Mouse (Mus musculus) small intestine, adult 2 months (tissue): ENCODE data around the gene Prtg. TPM values are rescaled to one million over a fixed set of nuclear protein-coding genes. Genes with fewer than 3 reads are reported as not detected.

ENCODE experiments used
- H3K27ac ChIP-seq: fragments of 200-500 bp; 2 replicates; pipeline ENCODE4 v1.5.1; 2012; ENCODE audit warnings: low read depth, low read length, control low read depth, inconsistent platforms; ENCODE audit not compliant: insufficient read depth
- H3K27me3 ChIP-seq: fragments of 200-500 bp; 2 replicates; pipeline ENCODE4 v1.6.1; 2012; ENCODE audit warnings: mild to moderate bottlenecking, moderate library complexity, low read length, inconsistent platforms; ENCODE audit not compliant: control insufficient read depth, insufficient read depth
- H3K36me3 ChIP-seq: fragments of 200-500 bp; 2 replicates; pipeline ENCODE4 v1.6.1; 2012; ENCODE audit warnings: mild to moderate bottlenecking, low read length, control low read depth, inconsistent platforms; ENCODE audit not compliant: control insufficient read depth, insufficient read depth
- H3K4me1 ChIP-seq: fragments of 200-500 bp; 2 replicates; pipeline ENCODE4 v1.6.1; 2012; ENCODE audit warnings: low read length, inconsistent platforms, mixed read lengths; ENCODE audit not compliant: control insufficient read depth, insufficient read depth, insufficient read length
- H3K4me3 ChIP-seq: fragments of 200-500 bp; 2 replicates; pipeline ENCODE4 v1.5.1; 2012; ENCODE audit warnings: low read depth, mild to moderate bottlenecking, control low read depth, inconsistent platforms, low read length, moderate library complexity
- CTCF ChIP-seq: fragments of 200-500 bp; IDR thresholded peaks from 2 replicates; pipeline ENCODE4 v1.5.1; 2012; ENCODE audit warnings: low read depth, mild to moderate bottlenecking, control low read depth, inconsistent platforms, low read length, moderate library complexity, mixed read lengths; ENCODE audit not compliant: insufficient replicate concordance, insufficient read length; ENCODE audit errors: extremely low read depth
- POLR2A ChIP-seq: fragments of 200-500 bp; IDR thresholded peaks from 2 replicates; pipeline ENCODE4 v1.6.1; 2012; ENCODE audit warnings: low read depth, mild to moderate bottlenecking, control low read depth, inconsistent platforms, low read length, moderate library complexity
- WGBS: fragments of 180-500 bp; shearing (Covaris S2); methylation state at CpG from one replicate; pipeline ENCODE4 v1.1.7; 2018; 5-methylcytosine and 5-hydroxymethylcytosine counted together
- polyA plus RNA-seq: library from polyadenylated mRNA; depleted of rRNA; stranded (reverse); fragments of >200 nt; gene quantifications from 2 replicates; pipeline ENCODE4 v1.2.3, GENCODE M21; 2012

Prtg gene
- polyA plus RNA-seq, 1 experiment = 0.01 TPM

- 87% methylated on average over 2 of the region's 2 CpGs for WGBS
- H3K36me3 ChIP-seq = no peaks in the 10 kb centered on the region
- no peak overlapping the region for H3K4me3 ChIP-seq
- H3K4me1 ChIP-seq = no peaks in the 10 kb centered on the region
- no peaks in the 10 kb centered on the region for H3K27me3 ChIP-seq
- TF ChIP-seq POLR2A (no peak), CTCF (no peak)
- H3K27ac ChIP-seq = no peak overlapping the region
These were observed 104.7 kb downstream of the Prtg start for GRCm38 (mm10) chr9:72911381-72911780.

- no peaks in the 10 kb centered on the region for H3K36me3 ChIP-seq
- 55% methylated on average over 6 of the region's 6 CpGs for WGBS
- TF ChIP-seq POLR2A (no peak), CTCF (no peak)
- no peaks in the 10 kb centered on the region for H3K27me3 ChIP-seq
- H3K4me1 ChIP-seq = no peaks in the 10 kb centered on the region
- H3K27ac ChIP-seq = no peak overlapping the region
- H3K4me3 ChIP-seq = no peak overlapping the region
These were observed 106.9 kb downstream of the Prtg start for GRCm38 (mm10) chr9:72913551-72913950.

- Histone ChIP-seq H3K27ac (no peak overlapping the region), H3K4me1 (no peaks in the 10 kb centered on the region), H3K4me3 (no peak overlapping the region), H3K27me3 (no peaks in the 10 kb centered on the region), H3K36me3 (no peaks in the 10 kb centered on the region)
- no peak for TF ChIP-seq POLR2A
- no peak for TF ChIP-seq CTCF
- 71% methylated on average over 7 of the region's 7 CpGs for WGBS
These were observed 109.1 kb downstream of the Prtg start for GRCm38 (mm10) chr9:72915728-72916127.

- H3K36me3 ChIP-seq = no peaks in the 10 kb centered on the region
- H3K4me3 ChIP-seq = no peak overlapping the region
- WGBS = 72% methylated on average over 3 of the region's 3 CpGs
- H3K27me3 ChIP-seq = peaks cover 22% of the 10 kb centered on the region
- no peaks in the 10 kb centered on the region for H3K4me1 ChIP-seq
- H3K27ac ChIP-seq = no peak overlapping the region
- TF ChIP-seq POLR2A = no peak
- TF ChIP-seq CTCF = no peak
These were observed 116.4 kb downstream of the Prtg start for GRCm38 (mm10) chr9:72923068-72923467.

GRCm38 (mm10) chr9:72925021-72925934 is 118.6 kb downstream of the Prtg start, which contains the start of gene Pygo1:
Gene Pygo1, plus strand, starts transcription at chr9:72925645.
- H3K27me3 ChIP-seq = peaks cover 22% of the 10 kb centered on the region
- H3K27ac ChIP-seq = no peak within 1 kb of the TSS
- no peak for TF ChIP-seq POLR2A
- TF ChIP-seq CTCF = no peak
- H3K36me3 ChIP-seq = no peaks in the 10 kb centered on the region
- peak within 1 kb of the TSS; percentile 66 for H3K4me3 ChIP-seq
- WGBS = 2% methylated on average over 99 of the region's 108 CpGs
- no peaks in the 10 kb centered on the region for H3K4me1 ChIP-seq

- Histone ChIP-seq H3K36me3 (no peaks in the 10 kb centered on the region), H3K4me3 (peak overlapping the region; percentile 66), H3K4me1 (no peaks in the 10 kb centered on the region), H3K27ac (no peak overlapping the region), H3K27me3 (peaks cover 22% of the 10 kb centered on the region)
- 5% methylated on average over 20 of the region's 20 CpGs for WGBS
- TF ChIP-seq CTCF (no peak), POLR2A (no peak)
These were observed 119.2 kb downstream of the Prtg start for GRCm38 (mm10) chr9:72925935-72926258.

- no peak overlapping the region for H3K27ac ChIP-seq
- no peaks in the 10 kb centered on the region for H3K36me3 ChIP-seq
- WGBS = 79% methylated on average over 13 of the region's 13 CpGs
- H3K4me3 ChIP-seq = no peak overlapping the region
- H3K4me1 ChIP-seq = no peaks in the 10 kb centered on the region
- TF ChIP-seq CTCF = no peak
- no peak for TF ChIP-seq POLR2A
- H3K27me3 ChIP-seq = 0 out of 2 replicates have a peak, but pooled peaks cover 5% of the 10 kb centered on the region
These were observed 124.6 kb downstream of the Prtg start for GRCm38 (mm10) chr9:72931166-72931790.
